Mouse (Mus musculus): ENCODE results near the gene Fam171a1. TPM values are rescaled to one million over a fixed set of nuclear protein-coding genes. Genes with fewer than 3 reads are reported as not detected.
A peak's percentile ranks its signal among the peaks of the same experiment; 100 is the strongest.

Gene Fam171a1
- polyA plus RNA-seq, 1 experiment from 2014 or later, result 26.1 TPM

- Histone ChIP-seq H3K4me1 (ENCODE audit: control insufficient read depth in 2 of 2, insufficient read depth in 2 of 2, low read length in 2 of 2) (peaks cover 27 to 50% of the 10 kb centered on the region in 2 experiments), H3K36me3 (ENCODE audit: control insufficient read depth, insufficient read depth, low read length) (no peaks in the 10 kb centered on the region), H3K4me2 (ENCODE audit: low read length) (peak overlapping the region; percentile 19; the same call in 1 of the 2 replicates), H3K4me3 (ENCODE audit: control insufficient read depth in 1 of 2, insufficient read depth in 1 of 2, low read depth in 1 of 2, low read length in 2 of 2) (no peak overlapping the region), H3K9me3 (ENCODE audit: control insufficient read depth, low read length) (no peaks in the 10 kb centered on the region), H3K27me3 (ENCODE audit: control insufficient read depth, insufficient read depth, low read length) (no peaks in the 10 kb centered on the region), H3K9ac (ENCODE audit: low read length) (no peak overlapping the region), H3K27ac (replicated peaks in 1 of 2; ENCODE audit: control insufficient read depth in 1 of 2, insufficient read depth in 1 of 2, low read depth in 2 of 2, low read length in 2 of 2) (peak overlapping the region; percentile 45 to 48; a peak in 2 of 4 replicates)
- 30% methylated on average over 2 of the region's 2 CpGs for WGBS
- ATAC-seq (ENCODE audit: insufficient number of reproducible peaks, insufficient read depth, low FRiP score, low read depth), result no peak
Measured at GRCm38 (mm10) chr2:3138308-3138707, 24.3 kb downstream of the Fam171a1 start.

- no peak overlapping the region for H3K4me2 ChIP-seq (ENCODE audit: low read length)
- H3K27me3 ChIP-seq (ENCODE audit: control insufficient read depth, insufficient read depth, low read length), result no peaks in the 10 kb centered on the region
- 68% methylated on average over 2 of the region's 2 CpGs for WGBS
- no peaks in the 10 kb centered on the region for H3K9me3 ChIP-seq (ENCODE audit: control insufficient read depth, low read length)
- H3K27ac ChIP-seq (replicated peaks in 1 of 2; ENCODE audit: control insufficient read depth in 1 of 2, insufficient read depth in 1 of 2, low read depth in 2 of 2, low read length in 2 of 2), result peak overlapping the region; percentile 30 to 56; a peak in 3 of 4 replicates
- H3K36me3 ChIP-seq (ENCODE audit: control insufficient read depth, insufficient read depth, low read length), result no peaks in the 10 kb centered on the region
- H3K9ac ChIP-seq (ENCODE audit: low read length), result no peak overlapping the region
- ATAC-seq (ENCODE audit: insufficient number of reproducible peaks, insufficient read depth, low FRiP score, low read depth), result no peak
- H3K4me1 ChIP-seq (ENCODE audit: control insufficient read depth in 2 of 2, insufficient read depth in 2 of 2, low read length in 2 of 2), result peaks cover 28 to 52% of the 10 kb centered on the region in 2 experiments
- no peak overlapping the region for H3K4me3 ChIP-seq (ENCODE audit: control insufficient read depth in 1 of 2, insufficient read depth in 1 of 2, low read depth in 1 of 2, low read length in 2 of 2)
Measured at GRCm38 (mm10) chr2:3139065-3139464, 25.0 kb downstream of the Fam171a1 start.

- Histone ChIP-seq H3K4me1 (ENCODE audit: control insufficient read depth in 2 of 2, insufficient read depth in 2 of 2, low read length in 2 of 2) (peaks cover 29 to 50% of the 10 kb centered on the region in 2 experiments), H3K4me3 (ENCODE audit: control insufficient read depth in 1 of 2, insufficient read depth in 1 of 2, low read depth in 1 of 2, low read length in 2 of 2) (no peak overlapping the region), H3K36me3 (ENCODE audit: control insufficient read depth, insufficient read depth, low read length) (no peaks in the 10 kb centered on the region), H3K9ac (ENCODE audit: low read length) (no peak overlapping the region), H3K4me2 (ENCODE audit: low read length) (no peak overlapping the region), H3K9me3 (ENCODE audit: control insufficient read depth, low read length) (no peaks in the 10 kb centered on the region), H3K27me3 (ENCODE audit: control insufficient read depth, insufficient read depth, low read length) (no peaks in the 10 kb centered on the region), H3K27ac (replicated peaks in 1 of 2; ENCODE audit: control insufficient read depth in 1 of 2, insufficient read depth in 1 of 2, low read depth in 2 of 2, low read length in 2 of 2) (peak overlapping the region in 1 of 2 experiments; percentile 56; a peak in 1 of 4 replicates)
- WGBS, result 52% methylated on average over 3 of the region's 3 CpGs
- ATAC-seq (ENCODE audit: insufficient number of reproducible peaks, insufficient read depth, low FRiP score, low read depth), result no peak
Measured at GRCm38 (mm10) chr2:3139578-3139977, 25.6 kb downstream of the Fam171a1 start.

DNA sequence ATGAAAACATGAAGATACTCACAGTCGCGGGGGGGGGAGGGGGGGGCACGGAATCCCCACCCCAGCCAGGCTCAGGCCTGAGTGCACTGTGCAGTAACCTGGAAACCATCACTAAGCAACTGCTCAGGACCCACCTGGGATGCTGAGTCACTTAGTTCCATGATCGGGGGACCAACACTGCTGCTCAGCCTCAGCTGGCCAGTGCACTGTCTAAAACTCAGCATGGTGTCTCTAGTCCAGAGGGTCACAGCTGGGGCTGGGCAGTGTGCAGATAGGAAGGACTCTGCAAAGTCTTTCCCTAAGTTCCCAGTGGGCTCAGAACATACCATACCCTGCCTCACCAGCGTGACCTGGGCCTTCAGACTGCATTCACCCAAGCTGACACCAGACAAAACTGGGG is 26.6 kb downstream of the Fam171a1 start:
- Histone ChIP-seq H3K9ac (ENCODE audit: low read length) (no peak overlapping the region), H3K9me3 (ENCODE audit: control insufficient read depth, low read length) (no peaks in the 10 kb centered on the region), H3K4me3 (ENCODE audit: control insufficient read depth in 1 of 2, insufficient read depth in 1 of 2, low read depth in 1 of 2, low read length in 2 of 2) (no peak overlapping the region), H3K36me3 (ENCODE audit: control insufficient read depth, insufficient read depth, low read length) (no peaks in the 10 kb centered on the region), H3K27me3 (ENCODE audit: control insufficient read depth, insufficient read depth, low read length) (no peaks in the 10 kb centered on the region), H3K4me1 (ENCODE audit: control insufficient read depth in 2 of 2, insufficient read depth in 2 of 2, low read length in 2 of 2) (peaks cover 27 to 50% of the 10 kb centered on the region in 2 experiments), H3K27ac (replicated peaks in 1 of 2; ENCODE audit: control insufficient read depth in 1 of 2, insufficient read depth in 1 of 2, low read depth in 2 of 2, low read length in 2 of 2) (no peak overlapping the region), H3K4me2 (ENCODE audit: low read length) (no peak overlapping the region)
- no peak for ATAC-seq (ENCODE audit: insufficient number of reproducible peaks, insufficient read depth, low FRiP score, low read depth)
- 55% methylated on average over 5 of the region's 5 CpGs for WGBS

GRCm38 (mm10) chr2:3141804-3142203 is 27.8 kb downstream of the Fam171a1 start:
- H3K9ac ChIP-seq (ENCODE audit: low read length), result no peak overlapping the region
- H3K9me3 ChIP-seq (ENCODE audit: control insufficient read depth, low read length), result no peaks in the 10 kb centered on the region
- H3K36me3 ChIP-seq (ENCODE audit: control insufficient read depth, insufficient read depth, low read length), result no peaks in the 10 kb centered on the region
- peaks cover 27 to 50% of the 10 kb centered on the region in 2 experiments for H3K4me1 ChIP-seq (ENCODE audit: control insufficient read depth in 2 of 2, insufficient read depth in 2 of 2, low read length in 2 of 2)
- no peaks in the 10 kb centered on the region for H3K27me3 ChIP-seq (ENCODE audit: control insufficient read depth, insufficient read depth, low read length)
- H3K4me3 ChIP-seq (ENCODE audit: control insufficient read depth in 1 of 2, insufficient read depth in 1 of 2, low read depth in 1 of 2, low read length in 2 of 2), result no peak overlapping the region
- 91% methylated on average over 4 of the region's 4 CpGs for WGBS
- no peak for ATAC-seq (ENCODE audit: insufficient number of reproducible peaks, insufficient read depth, low FRiP score, low read depth)
- H3K27ac ChIP-seq (replicated peaks in 1 of 2; ENCODE audit: control insufficient read depth in 1 of 2, insufficient read depth in 1 of 2, low read depth in 2 of 2, low read length in 2 of 2), result no peak overlapping the region
- no peak overlapping the region for H3K4me2 ChIP-seq (ENCODE audit: low read length)

GRCm38 (mm10) chr2:3144291-3144690 is 30.3 kb downstream of the Fam171a1 start:
- WGBS, result 51% methylated on average over 5 of the region's 5 CpGs
- no peak overlapping the region for H3K4me3 ChIP-seq (ENCODE audit: control insufficient read depth in 1 of 2, insufficient read depth in 1 of 2, low read depth in 1 of 2, low read length in 2 of 2)
- H3K27me3 ChIP-seq (ENCODE audit: control insufficient read depth, insufficient read depth, low read length), result no peaks in the 10 kb centered on the region
- no peak for ATAC-seq (ENCODE audit: insufficient number of reproducible peaks, insufficient read depth, low FRiP score, low read depth)
- no peaks in the 10 kb centered on the region for H3K36me3 ChIP-seq (ENCODE audit: control insufficient read depth, insufficient read depth, low read length)
- no peak overlapping the region for H3K9ac ChIP-seq (ENCODE audit: low read length)
- no peaks in the 10 kb centered on the region for H3K9me3 ChIP-seq (ENCODE audit: control insufficient read depth, low read length)
- H3K27ac ChIP-seq (replicated peaks in 1 of 2; ENCODE audit: control insufficient read depth in 1 of 2, insufficient read depth in 1 of 2, low read depth in 2 of 2, low read length in 2 of 2), result no peak overlapping the region
- no peak overlapping the region for H3K4me2 ChIP-seq (ENCODE audit: low read length)
- peaks cover 19 to 35% of the 10 kb centered on the region in 2 experiments for H3K4me1 ChIP-seq (ENCODE audit: control insufficient read depth in 2 of 2, insufficient read depth in 2 of 2, low read length in 2 of 2)

- H3K27me3 ChIP-seq (ENCODE audit: control insufficient read depth, insufficient read depth, low read length), result no peaks in the 10 kb centered on the region
- H3K36me3 ChIP-seq (ENCODE audit: control insufficient read depth, insufficient read depth, low read length), result no peaks in the 10 kb centered on the region
- 88% methylated on average over 6 of the region's 6 CpGs for WGBS
- no peak overlapping the region for H3K27ac ChIP-seq (replicated peaks in 1 of 2; ENCODE audit: control insufficient read depth in 1 of 2, insufficient read depth in 1 of 2, low read depth in 2 of 2, low read length in 2 of 2)
- ATAC-seq (ENCODE audit: insufficient number of reproducible peaks, insufficient read depth, low FRiP score, low read depth), result no peak
- no peak overlapping the region for H3K9ac ChIP-seq (ENCODE audit: low read length)
- no peak overlapping the region for H3K4me3 ChIP-seq (ENCODE audit: control insufficient read depth in 1 of 2, insufficient read depth in 1 of 2, low read depth in 1 of 2, low read length in 2 of 2)
- peaks cover 12 to 29% of the 10 kb centered on the region in 2 experiments for H3K4me1 ChIP-seq (ENCODE audit: control insufficient read depth in 2 of 2, insufficient read depth in 2 of 2, low read length in 2 of 2)
- H3K9me3 ChIP-seq (ENCODE audit: control insufficient read depth, low read length), result no peaks in the 10 kb centered on the region
- no peak overlapping the region for H3K4me2 ChIP-seq (ENCODE audit: low read length)
Measured at GRCm38 (mm10) chr2:3147550-3148157, 33.6 kb downstream of the Fam171a1 start.

GRCm38 (mm10) chr2:3148731-3149130 is 34.7 kb downstream of the Fam171a1 start:
- Histone ChIP-seq H3K4me2 (ENCODE audit: low read length) (no peak overlapping the region), H3K27me3 (ENCODE audit: control insufficient read depth, insufficient read depth, low read length) (no peaks in the 10 kb centered on the region), H3K4me3 (ENCODE audit: control insufficient read depth in 1 of 2, insufficient read depth in 1 of 2, low read depth in 1 of 2, low read length in 2 of 2) (no peak overlapping the region), H3K36me3 (ENCODE audit: control insufficient read depth, insufficient read depth, low read length) (no peaks in the 10 kb centered on the region), H3K9me3 (ENCODE audit: control insufficient read depth, low read length) (no peaks in the 10 kb centered on the region), H3K4me1 (ENCODE audit: control insufficient read depth in 2 of 2, insufficient read depth in 2 of 2, low read length in 2 of 2) (peaks cover 8 to 22% of the 10 kb centered on the region in 2 experiments), H3K27ac (replicated peaks in 1 of 2; ENCODE audit: control insufficient read depth in 1 of 2, insufficient read depth in 1 of 2, low read depth in 2 of 2, low read length in 2 of 2) (no peak overlapping the region), H3K9ac (ENCODE audit: low read length) (no peak overlapping the region)
- 86% methylated on average over 8 of the region's 8 CpGs for WGBS
- no peak for ATAC-seq (ENCODE audit: insufficient number of reproducible peaks, insufficient read depth, low FRiP score, low read depth)
